Mouse (Mus musculus): Measurements from ENCODE around the gene Bclaf1. TPM values are rescaled to one million over a fixed set of nuclear protein-coding genes. Genes with fewer than 3 reads are reported as not detected.

The Bclaf1 gene
- polyA plus RNA-seq (2017; shearing (Covaris generic)), result 236 TPM

DNA sequence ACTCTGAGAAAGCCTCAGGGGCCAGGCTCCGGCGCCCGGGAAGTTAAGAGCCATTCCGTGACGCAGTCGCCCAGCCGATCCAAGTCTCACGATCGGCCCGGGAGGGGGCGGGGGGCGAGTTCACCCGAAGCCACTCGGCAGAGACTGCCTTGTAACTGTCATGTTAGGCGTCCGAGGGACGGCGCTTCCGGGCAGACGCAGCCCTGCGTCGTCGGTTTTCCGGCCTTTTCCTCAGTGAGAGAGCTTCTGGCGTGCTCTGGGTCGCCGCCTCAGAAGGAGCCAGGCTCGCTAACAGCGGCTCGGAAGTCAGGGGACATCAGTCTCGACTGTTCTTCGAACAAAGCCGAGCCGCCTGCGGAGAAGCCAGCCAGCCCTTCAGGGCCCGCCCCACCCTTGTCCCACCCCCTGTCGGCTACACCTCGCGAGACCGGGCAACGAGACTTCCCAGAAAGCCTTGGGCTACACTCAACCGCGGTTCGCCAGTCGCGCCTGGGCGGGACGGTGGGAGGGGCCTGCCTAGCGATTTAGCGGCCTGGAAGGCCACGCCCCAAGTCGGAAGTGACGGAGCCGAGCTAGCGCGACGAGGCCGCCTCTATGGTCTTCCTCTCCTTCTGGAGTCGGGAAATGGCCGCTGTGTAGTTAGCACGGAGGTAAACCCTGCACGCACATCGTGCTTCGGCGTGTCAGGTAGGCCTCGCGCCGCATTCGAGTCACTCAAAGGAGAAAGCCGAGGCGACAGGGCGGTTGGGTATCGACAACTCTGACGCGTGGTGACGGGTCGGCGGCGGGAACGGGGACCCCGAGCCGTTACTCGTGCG lies at the start of gene Bclaf1:
Gene Bclaf1, plus strand, starts transcription at position 552 of the 818 bp plus-strand sequence.

DNA sequence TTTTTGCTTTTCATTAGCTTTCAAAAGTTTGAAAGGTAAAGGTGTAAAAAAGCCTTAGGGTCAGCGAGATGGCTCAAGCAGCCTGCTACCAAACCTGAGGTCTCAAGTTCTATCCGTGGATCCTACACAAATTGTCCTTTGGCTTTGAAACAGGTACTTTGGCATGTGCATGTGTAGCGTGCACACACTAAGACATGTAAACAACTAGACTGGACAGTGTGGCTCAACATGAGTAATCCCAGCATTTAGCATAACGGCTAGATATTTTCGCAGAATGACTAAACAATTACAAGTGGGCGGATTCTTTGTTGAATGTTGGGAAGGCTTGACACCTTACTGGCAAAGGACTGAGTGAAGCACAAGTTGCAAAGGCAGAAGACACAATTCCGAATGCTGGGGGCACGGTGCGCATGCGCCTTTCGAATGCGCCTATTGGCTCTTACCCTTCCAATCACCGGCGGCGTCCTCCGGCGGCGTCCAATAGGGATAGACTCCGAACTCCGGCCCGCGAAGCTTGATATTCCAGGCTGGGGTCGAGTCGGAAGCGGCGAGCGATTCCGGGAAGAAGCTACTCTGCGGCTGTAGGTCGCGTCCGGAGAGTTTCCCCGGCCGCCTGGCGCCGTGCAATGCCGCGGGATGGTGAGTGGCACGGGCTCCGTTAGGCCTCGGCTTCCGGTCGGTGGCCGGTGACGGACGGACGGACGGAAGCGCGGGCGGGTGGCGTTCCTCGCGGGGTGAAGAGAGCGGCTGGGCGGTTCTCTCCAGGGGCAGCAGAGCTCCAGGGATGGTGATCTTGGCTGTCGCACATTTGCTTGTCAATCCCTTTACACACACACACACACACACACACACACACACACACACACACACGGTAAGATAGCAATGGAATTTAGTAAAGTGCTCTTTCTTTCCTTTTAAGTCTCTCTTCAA lies 35.3 kb downstream of the Bclaf1 start, which contains the start of gene Mtfr2:
Gene Mtfr2, plus strand, starts transcription at position 486 of the 930 bp plus-strand sequence.

Other genes starting within 250 kb of the Bclaf1 start
- gene Map7, start 164.0 kb upstream of the Bclaf1 start, polyA plus RNA-seq (2017; shearing (Covaris generic)), result 16.2 TPM
- not detected for gene Mtfr2, start 35.3 kb downstream of the Bclaf1 start, polyA plus RNA-seq (2017; shearing (Covaris generic))